Mouse (Mus musculus): ENCODE results near the gene Cd274.

Gene Cd274

GRCm38 (mm10) chr19:29364076-29364475 is 3.2 kb upstream of the Cd274 start:
- no peak for DNase-seq (ENCODE audit: low spot score)

DNA sequence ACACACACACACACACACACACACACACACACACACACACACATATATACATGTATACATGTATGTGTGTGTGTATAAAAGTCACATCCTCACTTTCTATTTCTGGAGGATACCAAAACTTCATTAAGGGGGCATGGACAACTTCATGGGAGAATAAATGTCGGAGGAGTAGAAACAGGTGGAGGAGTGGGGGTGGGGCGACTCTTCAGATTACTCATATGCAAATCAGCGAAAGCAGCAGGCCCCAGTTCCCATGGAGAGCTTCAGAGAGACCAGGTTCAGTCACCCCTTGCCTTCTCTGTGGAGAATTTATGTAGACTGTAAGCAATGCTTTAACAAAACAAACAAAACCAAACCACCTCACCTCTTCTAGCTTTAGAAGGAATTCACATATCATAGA is 2.1 kb upstream of the Cd274 start:
- no peak for DNase-seq (ENCODE audit: low spot score)

DNA sequence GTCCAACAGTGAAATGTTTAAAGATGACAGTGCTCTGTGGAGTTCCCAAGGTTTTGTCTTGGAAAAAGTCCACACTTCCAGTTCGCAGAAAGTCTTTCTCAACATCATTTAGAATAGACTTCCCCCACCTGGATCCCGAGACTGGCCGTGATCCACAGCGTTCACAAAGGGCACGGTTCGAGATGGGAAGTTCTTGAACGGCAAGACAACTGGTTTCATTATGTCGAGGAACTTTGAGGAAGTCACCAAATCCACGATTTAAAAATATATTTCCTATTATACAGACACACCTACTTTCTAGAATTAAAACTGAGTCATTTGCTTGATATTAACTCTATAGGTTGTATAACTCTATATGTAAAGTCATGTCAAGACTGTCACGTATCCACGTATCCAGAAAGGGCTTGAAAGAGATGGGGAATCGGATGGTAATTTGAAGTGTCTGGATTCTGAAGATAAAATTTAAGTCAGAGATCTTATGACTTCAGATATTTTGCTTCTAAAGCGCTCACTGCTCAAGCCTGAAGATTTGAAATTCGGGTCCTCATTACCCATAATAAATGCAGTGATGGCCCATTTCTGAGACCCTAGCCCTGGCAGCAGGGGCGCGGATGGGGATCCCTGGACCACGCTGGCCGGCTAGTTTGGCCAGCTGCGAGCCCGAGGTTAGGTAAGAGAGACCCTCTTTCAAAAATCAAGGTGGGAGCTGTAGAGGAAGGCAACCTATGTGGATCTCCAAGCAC is 858 bp upstream of the Cd274 start:
- no peak for DNase-seq (ENCODE audit: low spot score)

GRCm38 (mm10) chr19:29368041-29368440 is 786 bp downstream of the Cd274 start:
- DNase-seq (ENCODE audit: low spot score), result no peak

- DNase-seq (ENCODE audit: low spot score), result no peak
Observed at GRCm38 (mm10) chr19:29368671-29369309, 1.5 kb downstream of the Cd274 start.

- no peak for DNase-seq (ENCODE audit: low spot score)
Observed at GRCm38 (mm10) chr19:29370112-29370511, 2.9 kb downstream of the Cd274 start.

DNA sequence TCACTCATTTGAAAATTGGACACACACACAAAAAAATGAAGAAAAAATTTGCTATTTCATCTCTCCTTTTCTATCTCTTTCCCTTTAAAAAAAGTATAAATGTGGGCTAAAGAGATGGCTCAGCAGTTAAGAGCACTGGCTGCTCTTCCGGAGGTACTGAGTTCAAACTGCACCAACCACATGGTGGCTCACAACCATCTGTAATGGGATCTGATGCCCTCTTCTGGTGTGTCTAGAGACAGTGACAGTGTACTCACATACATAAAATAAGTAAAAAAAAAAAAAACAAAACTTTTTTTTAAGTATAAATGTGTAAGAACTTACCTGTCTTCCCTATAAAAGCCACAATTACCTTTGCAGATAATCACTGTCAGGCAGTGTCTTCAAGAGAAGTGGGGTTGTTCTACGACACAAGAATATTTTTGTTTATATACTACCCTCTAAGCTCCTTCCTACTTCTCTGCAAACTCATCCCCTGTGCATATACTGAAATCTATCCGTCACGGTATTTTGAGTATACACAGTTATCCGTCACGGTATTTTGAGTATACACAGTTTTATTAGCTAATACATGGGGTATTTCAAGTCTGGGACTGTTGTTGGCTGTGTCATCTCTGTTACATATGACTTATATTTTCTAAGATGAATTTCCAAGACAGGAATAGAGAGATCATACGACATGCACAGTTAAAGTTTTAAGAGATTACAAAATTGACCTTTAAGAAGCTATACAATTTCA is 3.5 kb downstream of the Cd274 start:
- no peak for DNase-seq (ENCODE audit: low spot score)

DNA sequence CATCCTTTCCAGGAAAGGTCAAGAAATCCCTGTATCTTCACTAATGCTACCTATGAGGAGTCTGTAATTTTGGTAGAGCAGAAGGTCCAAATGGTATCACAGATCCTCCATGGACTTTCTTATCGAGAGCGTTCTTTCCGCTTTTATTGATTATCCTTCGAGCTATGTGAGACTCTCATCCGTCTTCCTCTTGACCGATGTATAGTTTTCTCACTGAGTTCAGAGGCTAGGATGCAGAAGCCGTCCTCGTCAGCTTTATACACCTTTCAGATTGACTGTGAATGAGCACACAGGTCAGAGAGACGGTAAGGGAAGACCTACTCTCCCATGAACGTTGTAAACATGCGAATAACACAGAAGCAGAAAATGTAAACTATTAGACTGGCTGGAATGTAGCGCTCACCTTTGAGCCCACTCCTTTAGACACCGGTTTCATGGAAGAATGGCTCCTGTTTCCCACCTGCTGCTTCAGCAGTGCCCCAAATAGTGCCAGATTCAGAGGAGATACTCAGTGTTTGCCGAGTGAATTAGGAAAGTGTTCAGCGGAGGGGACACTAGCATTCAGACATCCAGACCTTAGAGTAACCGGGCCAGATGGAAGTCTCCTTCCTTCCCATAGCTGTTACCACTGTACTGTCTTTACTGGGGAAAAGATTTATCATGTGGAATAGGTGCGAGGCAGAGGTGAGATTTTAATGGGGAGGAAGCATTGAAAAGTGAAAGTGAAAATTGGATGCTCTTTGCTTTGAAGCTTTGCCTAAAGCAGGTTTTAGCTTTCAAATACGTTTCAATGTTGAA is 4.2 kb downstream of the Cd274 start:
- DNase-seq (ENCODE audit: low spot score), result no peak

DNA sequence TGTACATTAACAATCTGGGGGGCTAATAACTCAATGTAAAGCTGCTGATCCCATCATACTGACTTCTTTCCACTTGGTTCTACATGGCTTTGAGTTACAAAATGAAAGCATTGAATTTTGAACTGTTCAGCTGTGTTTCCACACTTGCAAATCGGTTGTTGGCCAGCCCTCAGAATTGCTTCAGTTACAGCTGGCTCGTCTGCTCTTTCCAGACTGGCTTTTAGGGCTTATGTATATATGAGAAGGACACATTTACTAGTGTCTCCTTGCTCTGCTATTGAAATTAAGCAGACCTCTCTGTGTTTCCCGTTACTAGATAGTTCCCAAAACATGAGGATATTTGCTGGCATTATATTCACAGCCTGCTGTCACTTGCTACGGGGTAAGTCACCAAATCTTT is 4.9 kb downstream of the Cd274 start:
- no peak for DNase-seq (ENCODE audit: low spot score)

DNA sequence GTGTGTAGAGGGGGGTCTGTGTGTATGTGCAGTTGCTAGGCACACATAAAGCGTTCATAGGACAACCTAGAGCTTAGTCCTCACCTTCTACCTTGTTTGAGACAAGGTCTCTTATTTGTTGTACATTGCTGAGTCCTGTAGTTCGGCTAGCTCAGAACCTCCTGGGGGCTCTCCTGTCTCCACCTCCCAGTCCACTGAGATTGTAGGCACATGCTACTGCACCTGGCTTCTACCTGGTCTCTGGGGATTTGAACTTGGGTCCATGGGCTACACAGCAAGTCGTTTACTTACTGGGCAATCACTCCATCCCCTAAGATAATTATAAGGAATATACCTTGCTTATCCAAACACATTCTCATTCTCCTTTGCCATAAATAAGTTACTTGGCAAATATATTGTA is 5.4 kb downstream of the Cd274 start:
- DNase-seq (ENCODE audit: low spot score), result no peak

DNA sequence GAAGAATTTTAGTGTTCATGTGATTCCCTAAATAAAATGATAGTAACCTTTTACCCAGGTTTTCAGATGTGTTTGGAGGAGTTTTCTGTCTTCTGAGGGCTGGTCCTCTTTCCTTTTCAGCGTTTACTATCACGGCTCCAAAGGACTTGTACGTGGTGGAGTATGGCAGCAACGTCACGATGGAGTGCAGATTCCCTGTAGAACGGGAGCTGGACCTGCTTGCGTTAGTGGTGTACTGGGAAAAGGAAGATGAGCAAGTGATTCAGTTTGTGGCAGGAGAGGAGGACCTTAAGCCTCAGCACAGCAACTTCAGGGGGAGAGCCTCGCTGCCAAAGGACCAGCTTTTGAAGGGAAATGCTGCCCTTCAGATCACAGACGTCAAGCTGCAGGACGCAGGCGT is 6.2 kb downstream of the Cd274 start:
- no peak for DNase-seq (ENCODE audit: low spot score)

DNA sequence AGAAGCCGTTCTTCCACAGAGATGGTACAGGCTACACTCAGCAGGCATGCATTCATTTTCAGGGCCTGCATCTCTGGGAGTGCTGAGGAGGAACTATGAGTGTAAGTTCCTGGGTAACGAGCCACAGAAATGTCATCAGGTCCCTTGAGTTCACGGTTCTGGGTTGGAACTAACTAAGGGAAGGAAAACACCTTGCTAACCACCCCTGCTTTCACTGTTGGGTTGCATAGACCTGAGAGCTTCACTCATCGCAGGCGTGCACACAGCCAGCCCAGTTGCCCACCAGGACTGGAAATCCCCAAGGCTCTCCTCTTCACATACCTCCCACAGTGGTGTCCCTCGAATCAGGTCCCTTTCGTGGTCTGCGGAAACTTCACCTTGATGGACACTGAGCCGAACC is 7.7 kb downstream of the Cd274 start:
- no peak for DNase-seq (ENCODE audit: low spot score)

DNA sequence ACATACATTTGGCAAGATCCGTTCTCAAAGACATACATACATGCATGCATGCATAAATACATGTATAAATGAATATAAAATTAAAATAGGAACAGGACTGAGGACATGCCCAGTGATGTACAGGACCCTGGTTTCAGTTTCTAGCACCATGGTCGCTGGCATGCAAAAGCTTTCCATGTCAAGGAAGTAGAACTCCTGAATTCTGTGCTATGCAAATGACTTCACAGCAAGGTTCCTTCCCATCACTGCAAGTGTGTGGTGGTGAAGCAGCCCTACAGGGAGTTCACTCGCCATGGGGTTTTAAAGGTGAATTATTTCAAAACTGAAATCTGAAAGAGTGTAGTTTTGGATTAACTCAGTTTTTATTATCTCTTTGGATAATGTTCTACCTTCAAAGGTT is 9.1 kb downstream of the Cd274 start:
- no peak for DNase-seq (ENCODE audit: low spot score)

DNA sequence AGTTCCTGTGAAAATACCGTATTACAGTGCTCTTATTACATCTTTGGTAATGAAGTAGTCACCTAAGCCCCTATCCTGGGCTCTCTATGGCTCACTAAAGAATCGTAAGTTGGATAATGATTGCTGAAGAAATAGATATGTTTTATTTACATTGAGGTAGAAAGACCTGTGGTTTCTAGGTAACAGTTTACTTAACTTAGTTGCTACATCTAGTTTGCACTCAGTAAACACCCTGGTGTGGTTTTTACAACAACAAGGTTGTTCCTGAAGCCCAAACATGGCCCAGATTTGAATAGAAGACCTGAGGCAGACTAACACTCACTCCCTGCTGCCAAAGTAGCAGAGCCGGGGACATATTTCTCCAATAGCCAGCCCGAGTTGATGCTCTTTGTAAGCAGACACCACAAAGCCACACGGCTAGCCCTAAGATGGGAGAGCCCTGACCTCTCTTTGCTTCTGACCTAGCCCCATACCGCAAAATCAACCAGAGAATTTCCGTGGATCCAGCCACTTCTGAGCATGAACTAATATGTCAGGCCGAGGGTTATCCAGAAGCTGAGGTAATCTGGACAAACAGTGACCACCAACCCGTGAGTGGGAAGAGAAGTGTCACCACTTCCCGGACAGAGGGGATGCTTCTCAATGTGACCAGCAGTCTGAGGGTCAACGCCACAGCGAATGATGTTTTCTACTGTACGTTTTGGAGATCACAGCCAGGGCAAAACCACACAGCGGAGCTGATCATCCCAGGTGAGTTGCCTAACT is 12.8 kb downstream of the Cd274 start:
- no peak for DNase-seq (ENCODE audit: low spot score)

DNA sequence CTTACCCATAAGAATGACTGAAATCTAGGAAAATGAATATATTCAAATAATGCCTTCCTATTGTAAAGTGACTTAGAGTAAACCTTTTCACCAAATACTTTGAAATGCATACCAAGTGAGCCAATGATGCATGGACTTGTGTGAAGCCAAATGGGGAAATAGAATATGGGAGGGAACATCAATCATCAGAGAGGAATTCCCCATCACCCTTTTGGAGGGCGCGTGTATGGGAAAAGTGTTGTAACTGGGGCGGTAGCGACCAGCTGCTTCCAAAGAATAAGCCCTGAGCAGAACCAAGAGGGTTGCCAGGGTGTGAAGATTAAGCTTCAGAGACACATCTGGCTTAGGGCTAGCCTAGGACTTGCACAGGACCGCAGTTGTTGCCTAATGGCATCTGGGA is 16.1 kb downstream of the Cd274 start:
- no peak for DNase-seq (ENCODE audit: low spot score)

- DNase-seq (ENCODE audit: low spot score), result no peak
Observed at GRCm38 (mm10) chr19:29384412-29384811, 17.2 kb downstream of the Cd274 start.

- no peak for DNase-seq (ENCODE audit: low spot score)
Observed at GRCm38 (mm10) chr19:29384994-29385393, 17.7 kb downstream of the Cd274 start.

DNA sequence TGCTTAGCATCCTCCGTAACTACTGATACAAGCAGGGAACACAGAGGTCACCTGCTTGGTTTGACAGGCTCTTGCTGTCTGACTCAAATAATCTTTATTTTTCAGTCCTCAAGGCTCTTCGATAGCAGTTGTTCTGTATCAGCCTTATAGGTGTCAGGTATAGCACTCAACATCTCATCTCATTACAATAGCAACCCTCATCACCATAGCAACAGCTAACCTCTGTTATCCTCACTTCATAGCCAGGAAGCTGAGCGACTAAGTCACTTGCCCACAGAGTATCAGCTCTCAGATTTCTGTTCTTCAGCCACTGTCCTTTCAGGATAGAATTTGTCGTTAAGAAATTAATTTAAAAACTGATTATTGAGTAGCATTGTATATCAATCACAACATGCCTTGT is 18.6 kb downstream of the Cd274 start:
- DNase-seq (ENCODE audit: low spot score), result no peak

- no peak for DNase-seq (ENCODE audit: low spot score)
Observed at GRCm38 (mm10) chr19:29388818-29389217, 21.6 kb downstream of the Cd274 start.

DNA sequence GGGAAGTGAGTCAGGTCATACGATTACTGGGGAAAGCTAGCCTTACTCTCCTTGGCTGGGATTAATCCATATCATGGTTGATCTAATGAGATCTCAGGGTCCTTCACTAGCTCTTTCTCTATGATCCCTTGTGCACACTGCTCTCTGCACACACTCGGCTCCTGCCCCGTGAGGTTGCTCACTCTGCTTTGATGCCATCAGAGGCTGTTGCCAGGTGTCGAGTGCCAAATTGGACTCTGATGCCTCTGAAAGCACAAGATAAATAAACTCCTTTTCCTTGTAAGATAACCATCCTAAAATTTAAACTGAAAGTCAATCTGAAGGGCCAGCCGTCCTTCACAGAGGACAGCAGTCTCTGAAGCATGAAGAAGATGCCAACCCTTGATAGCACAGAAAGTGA is 23.2 kb downstream of the Cd274 start:
- DNase-seq (ENCODE audit: low spot score), result no peak

- DNase-seq (ENCODE audit: low spot score), result no peak
Observed at GRCm38 (mm10) chr19:29391279-29391678, 24.0 kb downstream of the Cd274 start.

DNA sequence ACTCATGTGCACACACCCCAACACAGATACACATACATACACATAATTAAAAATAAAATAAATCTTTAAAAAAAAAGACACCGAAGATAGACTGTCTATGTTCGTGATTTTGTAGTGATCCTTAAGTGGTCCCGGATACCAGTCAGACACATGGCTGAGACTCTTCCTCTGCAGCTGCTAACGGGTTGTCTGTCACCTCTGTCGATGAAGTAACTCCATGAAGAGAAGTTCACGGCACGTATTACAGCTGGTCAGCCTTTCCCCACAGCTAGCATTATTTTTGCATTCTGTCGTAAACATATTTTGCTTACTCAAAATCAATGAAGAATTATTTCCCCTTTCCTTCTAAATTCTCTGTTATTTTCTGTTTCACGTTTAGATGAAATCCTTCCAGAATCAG is 26.1 kb downstream of the Cd274 start:
- no peak for DNase-seq (ENCODE audit: low spot score)

Measured in ovary, postnatal 36 days (tissue).